Mouse (Mus musculus) forebrain, embryonic 10.5 days (tissue): ENCODE measurements at regions not wholly inside any gene's neighbourhood (a gene's known extent, or its start where the extent isn't known, plus 50 kb on each side); places are given as distances from the start of the nearest gene placed in this dataset.

Experiments
- DNase-seq: peaks from one replicate; pipeline ENCODE4 v3.0.0-alpha.2; 2017; ENCODE audit warnings: low spot score; ENCODE audit errors: extremely low spot score
- H3K27ac ChIP-seq: fragments of 300-500 bp; sonication (generic); 2 replicates; pipeline ENCODE4 v1.5.1; 2016; ENCODE audit warnings: mild to moderate bottlenecking
- H3K27me3 ChIP-seq: fragments of 300-500 bp; sonication (generic); 2 replicates; pipeline ENCODE4 v1.6.1; 2016; ENCODE audit warnings: mild to moderate bottlenecking; ENCODE audit not compliant: poor library complexity, severe bottlenecking
- H3K36me3 ChIP-seq: fragments of 300-500 bp; sonication (generic); replicated peaks from 2 replicates; pipeline ENCODE4 v1.6.1; 2016; ENCODE audit warnings: mild to moderate bottlenecking, moderate library complexity
- H3K4me1 ChIP-seq: fragments of 300-500 bp; sonication (generic); 2 replicates; pipeline ENCODE4 v1.6.1; 2016
- H3K4me3 ChIP-seq: fragments of 300-500 bp; sonication (generic); 2 replicates; pipeline ENCODE4 v1.5.1; 2016; ENCODE audit warnings: mild to moderate bottlenecking, moderate library complexity
- H3K9me3 ChIP-seq: fragments of 300-500 bp; sonication (generic); 2 replicates; pipeline ENCODE4 v1.6.1; 2016; ENCODE audit warnings: mild to moderate bottlenecking, moderate library complexity
- WGBS: fragments of 180-500 bp; shearing (Covaris S2); methylation state at CpG from one replicate; pipeline ENCODE4 v1.1.7; 2016; 5-methylcytosine and 5-hydroxymethylcytosine counted together

GRCm38 (mm10) chr13:52190848-52191590, 340.1 kb downstream of the Diras2 start:
- Histone ChIP-seq H3K4me1 (peaks cover 27% of the 10 kb centered on the region), H3K9me3 (no peaks in the 10 kb centered on the region), H3K4me3 (no peak overlapping the region), H3K36me3 (no peaks in the 10 kb centered on the region), H3K27me3 (peaks cover 11% of the 10 kb centered on the region), H3K27ac (no peak overlapping the region)
- 92% methylated on average over 15 of the region's 15 CpGs for WGBS
- DNase-seq = no peak

GRCm38 (mm10) chr13:52196917-52197316, 334.2 kb downstream of the Diras2 start:
- no peak for DNase-seq
- peaks cover 28% of the 10 kb centered on the region for H3K27me3 ChIP-seq
- H3K36me3 ChIP-seq = no peaks in the 10 kb centered on the region
- no peak overlapping the region for H3K4me3 ChIP-seq
- WGBS = 77% methylated on average over 5 of the region's 5 CpGs
- H3K4me1 ChIP-seq = peaks cover 45% of the 10 kb centered on the region
- H3K27ac ChIP-seq = no peak overlapping the region
- H3K9me3 ChIP-seq = no peaks in the 10 kb centered on the region

- H3K9me3 ChIP-seq = no peaks in the 10 kb centered on the region
- H3K27ac ChIP-seq = peak overlapping the region; percentile 58; the same call in 1 of the 2 replicates
- H3K36me3 ChIP-seq = no peaks in the 10 kb centered on the region
- no peak for DNase-seq
- H3K4me1 ChIP-seq = peaks cover 38% of the 10 kb centered on the region
- no peak overlapping the region for H3K4me3 ChIP-seq
- 82% methylated on average over 7 of the region's 7 CpGs for WGBS
- peaks cover 24% of the 10 kb centered on the region for H3K27me3 ChIP-seq
These were observed 332.3 kb downstream of the Diras2 start for GRCm38 (mm10) chr13:52198649-52199348.

- Histone ChIP-seq H3K27me3 (peaks cover 6% of the 10 kb centered on the region; the same call in 1 of the 2 replicates), H3K4me3 (no peak overlapping the region), H3K27ac (no peak overlapping the region), H3K36me3 (no peaks in the 10 kb centered on the region), H3K9me3 (no peaks in the 10 kb centered on the region), H3K4me1 (peaks cover 15% of the 10 kb centered on the region)
- no peak for DNase-seq
- 85% methylated on average over 1 of the region's 1 CpGs for WGBS
These were observed 328.7 kb downstream of the Diras2 start for GRCm38 (mm10) chr13:52202372-52202771.

GRCm38 (mm10) chr13:52205951-52206350, 325.1 kb downstream of the Diras2 start:
- no peaks in the 10 kb centered on the region for H3K36me3 ChIP-seq
- no peak for DNase-seq
- no peaks in the 10 kb centered on the region for H3K9me3 ChIP-seq
- no peaks in the 10 kb centered on the region for H3K4me1 ChIP-seq
- WGBS = 87% methylated on average over 4 of the region's 4 CpGs
- H3K27me3 ChIP-seq = no peaks in the 10 kb centered on the region
- H3K27ac ChIP-seq = no peak overlapping the region
- no peak overlapping the region for H3K4me3 ChIP-seq

- 0 out of 2 replicates have a peak, but pooled peaks cover 4% of the 10 kb centered on the region for H3K9me3 ChIP-seq
- H3K4me3 ChIP-seq = no peak overlapping the region
- no peaks in the 10 kb centered on the region for H3K4me1 ChIP-seq
- WGBS = 90% methylated on average over 5 of the region's 5 CpGs
- no peak for DNase-seq
- no peak overlapping the region for H3K27ac ChIP-seq
- no peaks in the 10 kb centered on the region for H3K36me3 ChIP-seq
- H3K27me3 ChIP-seq = peaks cover 19% of the 10 kb centered on the region
These were observed 314.7 kb downstream of the Diras2 start for GRCm38 (mm10) chr13:52216343-52216742.

GRCm38 (mm10) chr13:52217066-52217465, 314.0 kb downstream of the Diras2 start:
- Histone ChIP-seq H3K4me3 (no peak overlapping the region), H3K27me3 (peaks cover 26% of the 10 kb centered on the region), H3K27ac (no peak overlapping the region), H3K36me3 (no peaks in the 10 kb centered on the region), H3K9me3 (0 out of 2 replicates have a peak, but pooled peaks cover 4% of the 10 kb centered on the region), H3K4me1 (peaks cover 6% of the 10 kb centered on the region)
- no peak for DNase-seq
- 88% methylated on average over 5 of the region's 5 CpGs for WGBS

- Histone ChIP-seq H3K4me3 (no peak overlapping the region), H3K9me3 (0 out of 2 replicates have a peak, but pooled peaks cover 4% of the 10 kb centered on the region), H3K4me1 (peaks cover 13% of the 10 kb centered on the region), H3K27me3 (peaks cover 33% of the 10 kb centered on the region), H3K36me3 (no peaks in the 10 kb centered on the region), H3K27ac (no peak overlapping the region)
- WGBS = 89% methylated on average over 7 of the region's 7 CpGs
- DNase-seq = no peak
These were observed 313.3 kb downstream of the Diras2 start for GRCm38 (mm10) chr13:52217741-52218140.

- no peaks in the 10 kb centered on the region for H3K36me3 ChIP-seq
- WGBS = 31% methylated on average over 11 of the region's 11 CpGs
- H3K27ac ChIP-seq = peak overlapping the region; percentile 69
- peaks cover 54% of the 10 kb centered on the region for H3K27me3 ChIP-seq
- no peak overlapping the region for H3K4me3 ChIP-seq
- 0 out of 2 replicates have a peak, but pooled peaks cover 4% of the 10 kb centered on the region for H3K9me3 ChIP-seq
- DNase-seq = no peak
- peaks cover 22% of the 10 kb centered on the region for H3K4me1 ChIP-seq
These were observed 308.6 kb downstream of the Diras2 start for GRCm38 (mm10) chr13:52222315-52223097.

GRCm38 (mm10) chr13:52223098-52223962, 307.7 kb downstream of the Diras2 start:
- peaks cover 22% of the 10 kb centered on the region for H3K4me1 ChIP-seq
- no peak overlapping the region for H3K4me3 ChIP-seq
- H3K36me3 ChIP-seq = no peaks in the 10 kb centered on the region
- H3K27me3 ChIP-seq = peaks cover 54% of the 10 kb centered on the region
- H3K9me3 ChIP-seq = 0 out of 2 replicates have a peak, but pooled peaks cover 4% of the 10 kb centered on the region
- peak overlapping the region; percentile 69 for H3K27ac ChIP-seq
- peak; percentile 29 for DNase-seq
- 32% methylated on average over 6 of the region's 6 CpGs for WGBS

- Histone ChIP-seq H3K4me1 (peaks cover 10% of the 10 kb centered on the region; the same call in 1 of the 2 replicates), H3K4me3 (no peak overlapping the region), H3K36me3 (no peaks in the 10 kb centered on the region), H3K9me3 (no peaks in the 10 kb centered on the region), H3K27ac (peak overlapping the region; percentile 11; the same call in 1 of the 2 replicates), H3K27me3 (no peaks in the 10 kb centered on the region)
- 81% methylated on average over 5 of the region's 5 CpGs for WGBS
- DNase-seq = no peak
These were observed 297.1 kb downstream of the Diras2 start for GRCm38 (mm10) chr13:52233971-52234370.

- DNase-seq = no peak
- no peaks in the 10 kb centered on the region for H3K9me3 ChIP-seq
- H3K27me3 ChIP-seq = no peaks in the 10 kb centered on the region
- no peaks in the 10 kb centered on the region for H3K36me3 ChIP-seq
- 59% methylated on average over 10 of the region's 10 CpGs for WGBS
- H3K27ac ChIP-seq = no peak overlapping the region
- peaks cover 10% of the 10 kb centered on the region; the same call in 1 of the 2 replicates for H3K4me1 ChIP-seq
- H3K4me3 ChIP-seq = no peak overlapping the region
These were observed 295.0 kb downstream of the Diras2 start for GRCm38 (mm10) chr13:52236105-52236504.
